Mouse (Mus musculus) stomach, embryonic 16.5 days (tissue): ENCODE results near the gene Trcg1. TPM values are rescaled to one million over a fixed set of nuclear protein-coding genes. Genes with fewer than 3 reads are reported as not detected.

ENCODE experiments used
- ATAC-seq: fragments of 200-750 bp; cut with Nextera tagmentation; 2 replicates; pipeline ENCODE4 v1.8.0; 2017; ENCODE audit warnings: moderate number of reproducible peaks, moderate TSS enrichment; ENCODE audit not compliant: insufficient read depth, low FRiP score
- H3K27ac ChIP-seq: fragments of 300-500 bp; sonication (generic); 2 replicates; pipeline ENCODE4 v1.5.1; 2014; ENCODE audit warnings: low read length
- H3K27me3 ChIP-seq: fragments of 300-500 bp; sonication (generic); 2 replicates; pipeline ENCODE4 v1.6.1; 2014; ENCODE audit warnings: low read length, control low read depth, mixed read lengths; ENCODE audit not compliant: control insufficient read depth, insufficient read depth
- H3K36me3 ChIP-seq: fragments of 300-500 bp; sonication (generic); 2 replicates; pipeline ENCODE4 v1.6.1; 2014; ENCODE audit warnings: low read length; ENCODE audit not compliant: control insufficient read depth, insufficient read depth
- H3K4me1 ChIP-seq: fragments of 300-500 bp; sonication (generic); 2 replicates; pipeline ENCODE4 v1.6.1; 2014; ENCODE audit warnings: low read length, control low read depth, mixed read lengths; ENCODE audit not compliant: control insufficient read depth, insufficient read depth
- H3K4me2 ChIP-seq: fragments of 300-500 bp; sonication (generic); 2 replicates; pipeline ENCODE4 v1.6.1; 2014; ENCODE audit warnings: low read depth, low read length, mixed read lengths
- H3K4me3 ChIP-seq: fragments of 300-500 bp; sonication (generic); replicated peaks from 2 replicates; pipeline ENCODE4 v1.5.1; 2014; ENCODE audit warnings: mild to moderate bottlenecking, low read length
- H3K9ac ChIP-seq: fragments of 300-500 bp; sonication (generic); 2 replicates; pipeline ENCODE4 v1.6.1; 2014; ENCODE audit warnings: low read length
- H3K9me3 ChIP-seq: fragments of 300-500 bp; sonication (generic); replicated peaks from 2 replicates; pipeline ENCODE4 v1.6.1; 2016; ENCODE audit warnings: low read length, control low read depth; ENCODE audit not compliant: control insufficient read depth
- WGBS: fragments of 180-500 bp; shearing (Covaris S2); extraction: QIAGEN DNeasy Blood & Tissue Kit; methylation state at CpG from one replicate; pipeline ENCODE4 v1.1.7; 2014; 5-methylcytosine and 5-hydroxymethylcytosine counted together
- polyA plus RNA-seq: library from polyadenylated mRNA; unstranded; fragments of >200 nt; fragmentation: Nextera tagmentation; extraction: Ambion mirVana; gene quantifications from 2 replicates; pipeline ENCODE4 v1.2.1, GENCODE M21; 2015

The Trcg1 gene
- polyA plus RNA-seq, 1 experiment from 2014 or later, result not detected

DNA sequence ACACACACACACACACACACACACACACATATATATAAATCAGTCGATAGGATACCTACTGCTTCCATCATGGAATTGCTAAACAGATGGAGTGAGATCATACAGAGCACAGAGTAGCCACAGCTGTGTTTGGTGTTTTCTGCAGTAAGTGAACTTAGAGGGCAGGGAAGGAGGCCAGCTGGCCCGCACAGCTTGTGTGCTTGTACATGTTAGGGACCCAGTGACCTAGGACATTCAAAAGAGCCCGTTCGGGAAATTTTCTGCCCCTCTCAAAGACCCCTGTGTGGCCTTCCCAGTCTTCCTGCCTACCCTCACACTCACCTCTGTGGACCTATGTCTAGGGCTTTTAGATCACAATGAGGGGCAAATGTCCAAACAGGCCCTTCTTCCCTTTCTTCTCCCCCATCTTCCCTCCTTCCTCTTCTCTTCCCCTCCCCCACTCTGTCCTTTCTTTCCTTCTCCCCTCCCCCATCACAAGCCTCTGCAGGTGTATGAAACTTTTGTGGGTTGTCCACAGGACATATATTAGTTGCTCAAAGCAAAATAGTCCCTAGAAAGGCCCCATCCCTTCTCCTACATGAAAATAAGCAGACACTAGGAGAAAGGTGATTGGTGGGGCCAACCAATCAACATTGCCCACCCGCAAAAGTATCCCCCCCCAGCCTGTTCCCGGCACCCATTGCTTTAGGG, 37.6 kb downstream of the Trcg1 start:
- H3K27ac ChIP-seq, result no peak overlapping the region
- H3K4me3 ChIP-seq, result no peak overlapping the region
- H3K4me2 ChIP-seq, result no peak overlapping the region
- no peaks in the 10 kb centered on the region for H3K36me3 ChIP-seq
- no peak overlapping the region for H3K9ac ChIP-seq
- no peaks in the 10 kb centered on the region for H3K9me3 ChIP-seq
- 29% methylated on average over 6 of the region's 6 CpGs for WGBS
- no peak for ATAC-seq
- peaks cover 11% of the 10 kb centered on the region; the same call in 1 of the 2 replicates for H3K4me1 ChIP-seq
- H3K27me3 ChIP-seq, result no peaks in the 10 kb centered on the region

DNA sequence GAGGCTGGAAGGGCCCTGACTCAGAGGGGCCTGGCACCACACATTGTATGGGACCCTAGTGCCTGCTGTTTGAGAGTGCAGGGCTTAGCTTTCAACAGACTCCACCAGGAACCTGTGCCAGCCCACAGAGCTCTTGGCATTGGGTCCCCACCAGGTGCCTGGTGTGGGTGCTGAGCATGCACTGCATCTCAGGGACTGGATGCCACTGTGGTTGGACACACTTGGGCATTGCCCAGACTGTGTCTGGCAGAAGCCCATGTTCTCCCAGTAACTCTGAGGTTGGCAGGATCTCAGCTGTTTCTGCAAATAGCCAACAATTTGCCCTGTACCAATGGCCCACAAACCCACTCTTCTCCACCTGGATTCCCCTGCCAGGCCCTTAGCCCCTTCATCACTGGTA, 40.0 kb downstream of the Trcg1 start:
- Histone ChIP-seq H3K27ac (no peak overlapping the region), H3K4me2 (no peak overlapping the region), H3K4me3 (no peak overlapping the region), H3K4me1 (peaks cover 14% of the 10 kb centered on the region), H3K9ac (no peak overlapping the region), H3K36me3 (no peaks in the 10 kb centered on the region), H3K9me3 (no peaks in the 10 kb centered on the region), H3K27me3 (no peaks in the 10 kb centered on the region)
- ATAC-seq, result no peak

DNA sequence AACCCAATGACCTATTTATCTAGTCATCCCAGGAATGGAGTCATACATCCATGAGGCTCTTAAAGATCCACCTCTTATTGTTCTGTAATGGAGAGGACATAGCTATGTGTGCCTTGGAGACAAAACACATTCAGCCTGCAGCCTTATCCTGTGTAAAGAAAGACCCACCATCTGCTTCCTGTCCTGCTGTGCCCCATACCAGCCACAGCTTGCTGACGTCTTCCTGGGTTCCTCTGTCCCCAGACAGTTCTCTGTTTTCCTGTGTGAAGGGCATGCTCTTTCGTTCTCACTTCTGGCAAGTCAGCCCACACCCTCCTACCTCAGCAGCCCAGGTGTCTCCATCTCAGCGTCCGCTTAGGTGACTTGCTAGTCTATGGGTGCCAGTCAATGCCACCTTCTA, 41.9 kb downstream of the Trcg1 start:
- H3K4me2 ChIP-seq, result no peak overlapping the region
- no peak overlapping the region for H3K27ac ChIP-seq
- ATAC-seq, result no peak
- WGBS, result 40% methylated on average over 4 of the region's 4 CpGs
- no peaks in the 10 kb centered on the region for H3K9me3 ChIP-seq
- H3K27me3 ChIP-seq, result no peaks in the 10 kb centered on the region
- H3K4me1 ChIP-seq, result peaks cover 20% of the 10 kb centered on the region
- H3K4me3 ChIP-seq, result no peak overlapping the region
- H3K36me3 ChIP-seq, result no peaks in the 10 kb centered on the region
- 0 out of 2 replicates have a peak overlapping the region, but pooled peaks have one; percentile 5 for H3K9ac ChIP-seq

DNA sequence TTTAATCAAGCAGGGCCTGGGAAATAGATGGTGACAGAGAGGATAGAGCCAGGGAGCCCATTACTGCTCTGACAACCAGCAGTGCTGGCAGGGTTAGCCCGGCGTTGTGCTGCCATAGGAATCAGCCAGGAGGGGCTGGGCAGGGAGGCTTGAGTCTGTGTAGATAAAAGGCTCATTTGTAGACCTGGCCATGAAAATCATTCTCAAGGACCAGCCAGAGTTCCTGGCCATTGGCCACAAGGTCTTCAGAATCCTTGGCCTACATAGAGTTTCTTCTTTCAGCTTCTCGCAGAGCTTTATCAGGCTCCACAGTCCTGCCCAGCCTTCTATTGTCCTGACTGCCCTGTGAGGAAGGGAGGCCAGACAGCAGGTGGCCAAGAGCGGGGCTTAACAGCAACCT, 43.1 kb downstream of the Trcg1 start:
- H3K9ac ChIP-seq, result no peak overlapping the region
- ATAC-seq, result no peak
- no peak overlapping the region for H3K27ac ChIP-seq
- H3K4me2 ChIP-seq, result no peak overlapping the region
- no peaks in the 10 kb centered on the region for H3K9me3 ChIP-seq
- no peaks in the 10 kb centered on the region for H3K27me3 ChIP-seq
- H3K4me1 ChIP-seq, result peaks cover 22% of the 10 kb centered on the region
- H3K4me3 ChIP-seq, result no peak overlapping the region
- WGBS, result 48% methylated on average over 4 of the region's 4 CpGs
- H3K36me3 ChIP-seq, result no peaks in the 10 kb centered on the region

DNA sequence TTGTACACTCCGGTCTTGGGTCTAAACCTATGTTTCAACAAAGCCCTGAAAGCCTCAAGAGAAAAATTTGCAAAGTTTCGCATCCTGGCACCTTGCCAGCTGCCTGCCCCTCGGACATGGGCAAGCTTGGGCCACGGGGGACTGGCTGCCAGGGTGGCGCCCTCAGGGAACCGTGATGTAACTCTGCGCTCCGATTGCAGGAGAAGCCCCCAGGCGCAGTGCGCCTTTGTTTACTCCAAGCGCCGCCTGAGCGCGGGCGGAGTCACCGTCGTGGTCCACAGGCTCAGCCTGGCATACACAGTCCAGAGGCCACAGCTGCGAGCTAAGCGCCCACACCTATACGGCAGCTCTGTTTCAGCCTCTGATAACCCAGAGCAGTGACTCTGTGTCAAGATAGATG, 45.2 kb downstream of the Trcg1 start:
- peak overlapping the region; percentile 44; the same call in 1 of the 2 replicates for H3K9ac ChIP-seq
- H3K4me2 ChIP-seq, result peak overlapping the region; percentile 37
- 0 out of 2 replicates have a peak overlapping the region, but pooled peaks have one; percentile 16 for H3K4me3 ChIP-seq
- no peaks in the 10 kb centered on the region for H3K36me3 ChIP-seq
- ATAC-seq, result peak; percentile 49; the same call in 1 of the 2 replicates
- 11% methylated on average over 20 of the region's 20 CpGs for WGBS
- peaks cover 22% of the 10 kb centered on the region for H3K4me1 ChIP-seq
- H3K27me3 ChIP-seq, result no peaks in the 10 kb centered on the region
- no peaks in the 10 kb centered on the region for H3K9me3 ChIP-seq
- H3K27ac ChIP-seq, result no peak overlapping the region

DNA sequence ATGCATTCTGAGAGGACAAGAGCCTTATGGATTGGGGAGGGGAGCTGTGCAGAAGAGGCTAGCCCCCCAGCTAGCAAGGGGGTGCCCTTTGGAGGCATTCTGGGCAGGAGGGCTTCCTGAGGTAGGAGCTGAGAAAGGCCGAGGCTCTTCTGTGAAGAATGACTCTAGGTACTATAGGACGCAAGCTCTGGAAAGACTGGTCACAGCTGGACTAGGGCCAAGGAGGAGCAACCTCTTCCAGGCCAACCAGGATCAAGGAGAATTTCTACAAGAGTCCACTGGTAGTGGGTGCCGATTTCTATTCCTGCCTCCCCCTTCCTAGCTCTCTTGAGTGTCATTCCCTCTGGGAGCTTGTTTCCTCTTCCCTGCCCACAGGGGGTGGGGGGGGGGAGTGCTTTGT, 46.3 kb downstream of the Trcg1 start:
- Histone ChIP-seq H3K9me3 (no peaks in the 10 kb centered on the region), H3K27me3 (no peaks in the 10 kb centered on the region), H3K36me3 (no peaks in the 10 kb centered on the region), H3K4me1 (peaks cover 22% of the 10 kb centered on the region), H3K4me2 (no peak overlapping the region), H3K27ac (no peak overlapping the region), H3K9ac (no peak overlapping the region), H3K4me3 (no peak overlapping the region)
- no peak for ATAC-seq
- WGBS, result 64% methylated on average over 3 of the region's 3 CpGs

DNA sequence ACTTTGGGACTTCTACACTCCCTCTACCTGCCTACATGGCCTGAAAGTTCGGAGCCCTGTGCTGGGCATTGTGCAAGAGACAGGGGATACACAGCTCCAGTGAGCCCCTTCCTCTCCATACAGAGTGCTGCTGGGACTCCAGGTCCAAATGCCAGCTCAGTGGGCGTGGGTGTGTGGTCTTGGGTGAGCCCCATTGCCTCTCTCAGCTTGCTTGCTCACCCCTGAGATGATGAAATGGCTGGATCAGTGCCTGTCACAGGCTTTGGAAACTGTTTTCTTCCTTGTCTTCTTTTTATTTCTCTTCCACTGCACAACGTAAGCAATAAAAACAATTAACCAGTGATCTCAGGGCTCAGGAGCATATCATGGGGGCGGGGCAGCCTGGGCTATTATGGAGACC, 47.0 kb downstream of the Trcg1 start:
- 71% methylated on average over 4 of the region's 4 CpGs for WGBS

DNA sequence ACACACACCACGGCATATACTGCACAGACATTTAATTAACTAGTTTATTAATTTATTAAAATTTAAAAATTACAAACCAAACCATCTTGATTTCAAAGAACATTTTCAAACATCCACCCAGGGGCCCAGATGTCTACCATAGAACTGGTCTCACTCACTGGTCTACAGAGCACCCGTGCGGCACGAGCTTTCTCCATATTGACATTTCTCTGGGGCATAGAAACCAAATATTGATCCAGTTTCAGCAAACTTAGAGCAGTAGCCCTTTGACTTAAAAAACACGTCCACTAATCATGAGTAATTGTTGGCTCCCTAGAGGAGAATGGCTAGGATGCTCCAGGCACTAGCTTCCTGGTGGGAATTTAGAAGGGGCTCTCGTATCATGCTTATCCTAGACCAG, 50.8 kb downstream of the Trcg1 start:
- no peaks in the 10 kb centered on the region for H3K27me3 ChIP-seq
- peak; percentile 76; the same call in 1 of the 2 replicates for ATAC-seq
- H3K9ac ChIP-seq, result no peak overlapping the region

More for the DNA sequence above, 47.0 kb downstream of the Trcg1 start:
- Histone ChIP-seq H3K27me3 (no peaks in the 10 kb centered on the region), H3K9ac (no peak overlapping the region), H3K9me3 (no peaks in the 10 kb centered on the region), H3K4me3 (no peak overlapping the region), H3K27ac (no peak overlapping the region), H3K4me1 (peaks cover 18% of the 10 kb centered on the region), H3K36me3 (no peaks in the 10 kb centered on the region), H3K4me2 (no peak overlapping the region)
- no peak for ATAC-seq

DNA sequence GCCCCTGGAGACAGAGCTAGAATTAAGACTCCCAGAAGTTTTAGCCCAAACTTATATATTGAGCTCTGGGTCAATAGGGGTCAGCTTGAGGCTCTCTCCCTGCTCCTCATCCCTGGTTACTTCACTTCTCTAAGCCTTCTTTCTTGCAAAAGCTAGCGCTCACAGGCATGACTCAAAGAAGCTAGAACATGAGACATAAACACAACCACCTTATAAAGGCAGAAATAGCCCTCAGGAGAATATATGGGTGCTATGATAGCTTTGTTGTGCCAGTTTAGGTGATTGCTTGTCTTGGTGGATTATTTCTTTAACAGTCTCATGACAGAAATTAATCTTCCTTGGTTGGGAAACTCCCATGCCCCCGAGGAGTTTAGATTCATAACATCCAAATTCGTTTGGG, 58.5 kb downstream of the Trcg1 start:
- no peak overlapping the region for H3K4me2 ChIP-seq
- no peak for ATAC-seq
- no peak overlapping the region for H3K27ac ChIP-seq
- no peak overlapping the region for H3K9ac ChIP-seq
- H3K9me3 ChIP-seq, result no peaks in the 10 kb centered on the region
- H3K36me3 ChIP-seq, result no peaks in the 10 kb centered on the region
- H3K4me3 ChIP-seq, result no peak overlapping the region
- no peaks in the 10 kb centered on the region for H3K27me3 ChIP-seq
- no peaks in the 10 kb centered on the region for H3K4me1 ChIP-seq
- WGBS, result 72% methylated on average over 3 of the region's 3 CpGs

More for the DNA sequence above, 50.8 kb downstream of the Trcg1 start:
- Histone ChIP-seq H3K4me1 (peaks cover 3% of the 10 kb centered on the region), H3K9me3 (no peaks in the 10 kb centered on the region), H3K36me3 (no peaks in the 10 kb centered on the region), H3K4me3 (no peak overlapping the region), H3K27ac (no peak overlapping the region), H3K4me2 (no peak overlapping the region)
- 69% methylated on average over 6 of the region's 6 CpGs for WGBS
